Mouse (Mus musculus) left cerebral cortex, postnatal 25 days (tissue): ENCODE results near the gene Gm6525. TPM values are rescaled to one million over a fixed set of nuclear protein-coding genes. Genes with fewer than 3 reads are reported as not detected.
A peak's percentile ranks its signal among the peaks of the same experiment; 100 is the strongest.

Experiments
- DNase-seq, 2 experiments: peaks; one replicate each; pipeline ENCODE4 v3.0.0; 2022; ENCODE audit warnings: low spot score in 2 of 2, mixed read lengths in 1 of 2
- intact Hi-C: fragments of 180-260 bp; cut with DNase I; formaldehyde crosslinking; loops from one replicate; pipeline ENCODE4 v1.15.1; 2025
- total RNA-seq, 2 experiments: library from RNA; stranded (reverse); gene quantifications; 2 replicates each; pipeline ENCODE4 v1.2.3; 2021

Gene Gm6525
- not detected for total RNA-seq

DNA sequence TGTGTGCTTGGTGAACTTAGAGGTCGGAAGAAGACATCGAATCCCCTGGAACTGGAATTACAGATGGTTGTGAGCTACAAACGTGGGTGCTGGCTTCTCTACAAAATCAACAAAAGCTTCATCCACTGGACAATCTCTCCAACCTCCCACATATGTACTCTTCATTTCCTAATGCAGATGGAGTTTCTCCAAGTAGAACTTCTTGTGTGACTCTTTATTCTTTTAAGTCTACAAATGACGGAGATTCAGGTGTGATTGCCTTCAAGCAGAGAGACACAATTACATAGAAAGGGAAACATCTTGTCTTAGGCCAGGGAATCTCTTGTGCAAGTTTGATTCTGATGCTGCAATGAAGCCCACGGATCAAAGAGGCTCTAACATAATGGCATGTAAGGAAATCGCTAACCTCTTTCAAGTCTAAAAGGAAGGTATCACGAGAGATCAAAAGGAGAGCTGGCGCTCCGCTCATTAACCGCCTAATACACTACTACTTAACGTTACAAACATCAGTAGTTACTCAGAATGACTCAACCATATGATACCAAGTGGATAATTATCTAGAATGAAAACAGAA is at the start of gene Gm6525:
Gene Gm6525, plus strand, starts transcription at position 524 of the 574 bp plus-strand sequence.
- intact Hi-C loops: loop anchor here (2.0 to 10.0 kb wide), 2 partner anchors 131 to 371 kb away; no protein-coding TSS in a partner anchor
- no peak for DNase-seq

- intact Hi-C loops: loop anchor here (10.0 kb wide), 1 partner anchor 211 kb away; no protein-coding TSS in a partner anchor
- DNase-seq: no peak
These were observed 48.1 kb upstream of the Gm6525 start for GRCm38 (mm10) chr3:84125704-84126289.

DNA sequence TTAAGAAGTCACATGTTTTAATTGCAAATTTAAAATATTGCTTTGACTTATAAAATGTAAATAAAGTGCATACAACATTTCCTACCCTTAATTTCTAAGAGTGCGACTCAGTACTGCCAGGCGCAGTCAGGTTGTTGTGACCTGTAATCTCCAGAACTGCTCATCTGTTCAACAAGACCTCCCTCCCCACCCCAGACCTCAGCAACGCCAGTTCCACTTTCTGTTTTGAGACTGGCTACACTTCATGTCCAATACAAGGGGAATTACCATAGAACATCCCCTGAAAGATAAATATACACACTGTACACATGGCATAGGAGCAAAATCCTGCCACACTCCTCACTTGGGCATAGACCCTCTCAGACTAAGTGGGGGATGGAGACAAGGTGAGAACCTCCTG is 47.2 kb upstream of the Gm6525 start:
- no peak for DNase-seq
- intact Hi-C loops: loop anchor here (10.0 kb wide), 1 partner anchor 212 kb away; no protein-coding TSS in a partner anchor

DNA sequence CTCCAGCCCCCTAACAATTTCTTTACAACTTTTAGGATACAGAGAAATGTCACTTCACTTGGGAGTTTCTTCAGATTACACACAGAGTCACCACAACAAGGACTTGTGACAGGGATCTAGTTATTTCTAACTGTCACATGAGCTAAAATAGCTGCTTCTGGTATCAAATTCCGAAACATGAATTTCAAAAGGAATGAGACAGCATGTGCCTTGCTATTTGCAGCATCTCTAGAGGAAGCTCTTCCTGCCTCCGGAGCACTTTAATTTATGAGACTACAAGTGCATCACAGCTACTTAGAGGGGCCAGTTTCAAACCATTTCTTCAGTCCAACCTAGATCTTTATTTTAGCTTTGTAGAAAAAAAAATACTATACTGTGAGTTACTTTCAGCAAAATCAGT is 46.5 kb upstream of the Gm6525 start:
- peak in 1 of 2 experiments; percentile 55 for DNase-seq
- intact Hi-C loops: loop anchor here (10.0 kb wide), 1 partner anchor 213 kb away; no protein-coding TSS in a partner anchor

GRCm38 (mm10) chr3:84128871-84129870 is 44.7 kb upstream of the Gm6525 start:
- intact Hi-C loops: loop anchor here (10.0 kb wide), 1 partner anchor 214 kb away; no protein-coding TSS in a partner anchor
- no peak for DNase-seq

GRCm38 (mm10) chr3:84130776-84131175 is 43.1 kb upstream of the Gm6525 start:
- DNase-seq: no peak
- intact Hi-C loops: no loop called here

DNA sequence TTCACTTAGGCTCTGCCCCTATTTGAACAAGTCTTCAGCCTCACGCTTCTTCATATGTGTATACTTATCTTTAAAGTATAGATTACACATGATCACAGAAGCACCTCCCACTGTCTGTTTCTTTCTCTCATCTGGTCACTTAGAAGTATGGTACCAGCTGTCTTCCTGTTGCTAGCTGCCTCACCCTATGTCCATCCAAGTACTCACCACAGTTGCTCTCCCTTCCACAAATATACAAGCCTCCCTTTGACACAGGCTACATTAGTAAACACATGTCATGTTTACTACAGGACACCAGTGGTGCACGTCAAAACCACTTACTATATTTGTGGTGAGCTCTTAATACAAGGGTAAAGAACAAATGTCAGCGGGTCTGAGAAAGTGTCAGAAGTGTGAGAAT is 42.5 kb upstream of the Gm6525 start:
- intact Hi-C loops: no loop called here
- DNase-seq: no peak

DNA sequence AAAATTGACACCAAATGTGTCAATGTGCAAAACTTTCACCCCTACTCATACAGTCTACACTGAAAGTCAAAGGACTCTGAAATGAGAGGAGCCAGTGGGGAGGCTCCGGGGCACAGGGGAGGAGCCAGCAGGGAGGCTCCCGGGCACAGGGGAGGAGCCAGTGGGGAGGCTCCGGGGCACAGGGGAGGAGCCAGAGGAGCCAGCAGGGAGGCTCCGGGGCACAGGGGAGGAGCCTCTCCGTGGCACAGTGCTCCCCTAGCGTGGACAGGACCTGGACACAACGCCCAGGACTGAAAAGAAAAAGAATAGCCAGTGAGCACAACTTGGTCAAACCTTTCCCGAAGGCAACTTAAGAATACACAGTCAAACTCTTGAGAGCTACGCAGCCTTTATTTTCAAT is 38.5 kb upstream of the Gm6525 start:
- intact Hi-C loops: no loop called here
- no peak for DNase-seq

DNA sequence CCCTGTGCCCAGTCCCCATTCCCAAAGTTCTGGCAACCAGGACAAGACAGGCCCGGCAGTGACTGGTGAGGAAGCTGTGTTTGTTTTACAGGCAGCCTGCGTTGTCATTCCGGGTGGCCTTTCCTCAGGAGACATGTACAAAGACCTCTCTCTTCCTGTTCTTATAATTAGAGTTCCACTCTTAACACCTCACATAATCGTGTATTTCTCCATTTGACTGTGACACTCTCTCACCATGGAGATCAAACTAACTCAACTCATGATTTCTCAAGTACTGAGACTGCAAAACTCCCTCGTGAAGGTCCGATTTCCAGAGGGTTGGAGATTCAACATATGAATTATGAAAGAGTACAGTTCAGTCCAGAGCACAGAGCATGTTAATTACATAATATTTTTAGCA is 38.0 kb upstream of the Gm6525 start:
- no peak for DNase-seq
- intact Hi-C loops: no loop called here

DNA sequence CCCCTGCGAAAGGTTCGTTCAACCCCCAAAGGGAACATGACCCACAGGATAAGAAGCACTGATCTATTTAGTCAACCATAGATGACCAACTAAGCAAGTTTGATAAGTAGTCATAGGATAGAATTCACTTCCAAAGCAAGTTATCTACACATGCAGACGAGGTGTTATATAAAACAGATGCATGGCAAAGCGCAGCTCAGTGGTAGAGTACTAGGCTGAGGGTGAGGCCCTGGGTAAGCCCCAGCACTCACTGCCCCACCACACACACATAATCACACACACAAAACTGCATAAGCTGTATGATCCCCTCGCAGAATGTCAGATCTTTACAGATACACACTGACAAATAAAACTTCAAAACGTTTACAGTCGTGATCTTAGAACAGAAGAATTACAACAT is 37.4 kb upstream of the Gm6525 start:
- DNase-seq: no peak
- intact Hi-C loops: no loop called here

DNA sequence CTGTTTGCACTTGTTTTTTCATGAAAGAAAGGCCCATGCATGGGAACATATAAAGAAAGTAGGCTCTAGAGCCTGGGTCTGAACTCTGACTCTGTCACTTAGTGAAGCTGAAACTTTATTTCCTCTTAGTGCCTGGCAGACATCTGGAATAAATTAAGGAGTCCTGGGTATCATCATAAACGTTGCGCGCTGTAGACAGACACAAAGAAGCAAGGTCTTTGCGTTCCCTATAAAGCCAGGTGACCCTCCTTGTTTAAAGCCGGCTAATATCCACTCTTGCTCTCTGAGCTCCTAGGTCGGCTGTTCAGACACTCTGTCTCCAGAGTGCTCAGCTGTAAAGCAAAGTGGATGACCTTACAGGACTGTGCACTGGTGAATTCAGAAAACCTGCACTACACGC is 33.0 kb upstream of the Gm6525 start:
- no peak for DNase-seq
- intact Hi-C loops: no loop called here

DNA sequence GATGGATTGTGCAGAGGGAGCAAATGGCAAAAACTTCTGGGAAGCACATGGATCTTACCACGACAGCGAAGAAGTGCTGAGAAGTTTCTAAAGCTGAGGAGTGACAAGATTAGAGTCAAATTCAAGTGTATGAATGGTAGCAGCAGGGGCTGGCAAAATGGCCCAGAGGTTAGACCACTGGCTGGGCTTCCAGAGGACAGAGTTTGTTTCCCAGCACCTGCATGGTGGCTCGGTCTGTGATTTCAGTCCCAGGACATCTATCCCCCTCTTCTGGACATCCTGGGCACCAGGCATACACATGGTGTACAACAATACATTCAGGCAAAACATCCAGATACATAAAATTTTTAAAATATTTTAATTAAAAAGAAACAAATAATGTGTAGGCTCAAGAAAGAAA is 24.1 kb upstream of the Gm6525 start:
- intact Hi-C loops: loop anchor here (10.0 kb wide), 1 partner anchor 205 kb away; no protein-coding TSS in a partner anchor
- DNase-seq: no peak

GRCm38 (mm10) chr3:84154721-84155141 is 19.2 kb upstream of the Gm6525 start:
- intact Hi-C loops: loop anchor here (5.0 to 10.0 kb wide), 2 partner anchors 112 to 210 kb away; partner anchors contain the start of gene Tmem131l

GRCm38 (mm10) chr3:84155146-84155545 is 18.8 kb upstream of the Gm6525 start:
- no peak for DNase-seq
- intact Hi-C loops: loop anchor here (5.0 to 10.0 kb wide), 2 partner anchors 113 to 210 kb away; partner anchors contain the start of gene Tmem131l

More at GRCm38 (mm10) chr3:84154721-84155141, 19.2 kb upstream of the Gm6525 start:
- peak in 1 of 2 experiments; percentile 1 for DNase-seq

DNA sequence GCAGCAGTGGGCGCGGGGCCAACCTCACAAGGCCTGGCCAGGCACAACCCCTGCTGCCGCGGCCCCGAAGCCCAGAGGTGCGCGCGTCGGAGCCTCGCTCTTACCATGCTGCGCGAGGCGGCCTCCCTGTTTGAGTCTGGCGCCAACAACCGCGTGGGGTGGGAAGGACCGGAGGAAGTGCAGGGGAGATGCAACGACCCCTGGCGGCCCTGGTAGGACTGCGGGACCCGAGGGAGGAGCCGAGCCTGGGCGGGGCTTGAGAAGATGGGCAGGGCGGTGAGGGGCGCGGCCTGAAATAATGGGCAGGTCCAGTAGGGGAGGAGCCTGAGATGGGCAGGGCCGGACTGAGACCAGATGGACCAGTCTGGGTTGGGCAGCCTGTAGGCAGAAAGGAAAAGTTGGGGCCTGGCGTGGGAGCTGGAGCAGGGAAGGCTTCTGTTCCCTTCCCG is 18.3 kb upstream of the Gm6525 start, which contains the start of gene Mnd1:
Gene Mnd1, minus strand, starts transcription at position 229 of the 449 bp plus-strand sequence.
- intact Hi-C loops: loop anchor here (5.0 to 10.0 kb wide), 2 partner anchors 113 to 211 kb away; partner anchors contain the start of gene Tmem131l
- peak; percentile 91 to 97 for DNase-seq

DNA sequence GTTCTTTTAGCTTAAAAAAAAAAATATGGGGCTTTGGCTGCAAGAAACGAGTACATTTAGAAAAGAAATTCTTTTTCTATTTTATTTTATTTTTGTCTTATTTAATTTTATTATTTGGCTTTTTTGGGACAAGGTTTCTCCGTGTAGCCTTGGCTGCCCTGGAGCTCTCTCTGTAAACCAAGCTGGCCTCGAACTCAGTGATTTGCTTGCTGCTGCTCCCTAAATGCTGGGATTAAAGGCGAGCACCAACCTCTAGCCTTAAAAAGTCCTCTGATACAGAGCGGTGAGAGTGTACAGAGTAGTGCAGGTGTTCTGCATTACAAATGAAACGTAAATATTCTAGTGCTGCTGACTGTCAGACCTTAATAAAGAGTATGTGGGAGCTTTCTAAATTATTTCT is 17.8 kb upstream of the Gm6525 start:
- intact Hi-C loops: loop anchor here (5.0 to 10.0 kb wide), 2 partner anchors 114 to 211 kb away; partner anchors contain the start of gene Tmem131l
- peak in 1 of 2 experiments; percentile 3 for DNase-seq

DNA sequence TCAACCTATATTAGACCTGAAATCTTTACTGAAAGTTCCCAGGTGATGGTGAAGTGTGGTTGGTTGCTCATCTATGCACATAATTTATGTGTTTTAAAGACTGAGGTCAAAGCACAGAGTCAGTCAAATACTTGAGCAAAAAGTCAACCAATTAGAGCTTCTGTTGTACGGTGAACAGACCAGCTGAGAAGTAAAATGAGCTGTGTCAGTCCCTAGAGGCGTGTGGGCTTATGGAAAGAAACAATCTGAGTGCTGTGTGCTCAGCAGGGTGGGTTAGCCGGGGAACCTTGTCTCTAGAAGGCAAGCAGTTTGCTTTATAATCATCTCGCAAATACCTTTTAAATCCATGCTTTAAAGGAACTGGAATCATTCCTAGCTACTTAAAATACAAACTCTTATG is 16.9 kb upstream of the Gm6525 start:
- intact Hi-C loops: loop anchor here (5.0 to 10.0 kb wide), 2 partner anchors 115 to 212 kb away; partner anchors contain the start of gene Tmem131l
- no peak for DNase-seq

DNA sequence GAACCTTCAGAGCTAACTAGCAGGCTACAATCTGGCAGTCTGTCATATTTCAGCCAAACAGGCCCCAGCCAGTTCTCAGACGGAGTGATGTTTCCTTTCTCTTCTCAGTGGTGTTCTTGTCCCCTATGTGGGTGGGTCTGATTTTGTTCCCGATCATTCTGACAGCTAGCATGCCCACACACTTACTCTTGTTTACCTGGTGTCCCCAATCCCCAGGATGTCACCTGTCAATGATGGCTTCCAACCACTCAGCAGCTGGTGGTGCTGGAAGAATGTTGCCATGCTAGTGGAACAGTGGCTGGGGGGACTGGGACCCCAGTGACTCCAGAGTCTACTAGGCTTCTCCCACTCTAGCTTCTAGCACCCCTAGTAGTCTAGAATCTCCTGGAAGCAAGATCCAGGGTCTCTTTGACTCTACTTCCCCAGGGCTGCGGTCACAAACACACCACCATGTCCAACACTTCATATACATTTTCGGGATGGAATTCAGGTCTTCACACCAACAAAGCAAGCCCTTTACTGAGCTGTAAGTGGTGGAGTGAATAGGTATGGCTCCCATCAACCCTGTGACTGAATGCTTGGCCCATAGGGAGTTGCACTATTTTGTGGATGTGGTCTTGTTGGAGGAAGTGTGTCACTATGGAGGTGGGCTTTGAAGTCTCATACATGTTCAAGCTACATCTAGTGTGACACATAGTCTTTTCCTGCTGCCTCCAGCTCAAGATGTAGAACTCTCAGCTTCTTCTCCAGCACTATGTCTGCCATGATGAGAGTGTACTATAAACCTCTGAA is 16.1 kb upstream of the Gm6525 start:
- no peak for DNase-seq

More for the DNA sequence above, 16.1 kb upstream of the Gm6525 start:
- intact Hi-C loops: loop anchor here (5.0 to 10.0 kb wide), 2 partner anchors 115 to 213 kb away; partner anchors contain the start of gene Tmem131l
